Mouse (Mus musculus) macrophage (primary cell): ENCODE measurements around the gene 1810009A15Rik. TPM values are rescaled to one million over a fixed set of nuclear protein-coding genes. Genes with fewer than 3 reads are reported as not detected.

Experiments used
- H3K27ac ChIP-seq: fragments of 350-480 bp; formaldehyde crosslinking; 2 replicates; pipeline ENCODE4 v1.9.0; 2021
- H3K36me3 ChIP-seq: fragments of 350-480 bp; formaldehyde crosslinking; 2 replicates; pipeline ENCODE4 v1.9.0; 2021; ENCODE audit errors: inconsistent target
- H3K4me3 ChIP-seq: fragments of 350-480 bp; formaldehyde crosslinking; 2 replicates; pipeline ENCODE4 v1.9.0; 2021; ENCODE audit errors: inconsistent target
- H3K79me2 ChIP-seq: fragments of 350-480 bp; formaldehyde crosslinking; 2 replicates; pipeline ENCODE4 v1.9.0; 2021; ENCODE audit errors: inconsistent target
- WGBS: methylation state at CpG from one replicate; pipeline ENCODE4 v1.1.7; 2026; ENCODE audit warnings: inconsistent platforms; ENCODE audit not compliant: missing documents; 5-methylcytosine and 5-hydroxymethylcytosine counted together
- polyA plus RNA-seq: library from polyadenylated mRNA; stranded (reverse); fragments of 250-400 nt; gene quantifications from 3 replicates; pipeline ENCODE4 v1.2.4, GENCODE M21; 2018; ENCODE audit warnings: inconsistent platforms
- total RNA-seq, 78 experiments: library from RNA; depleted of rRNA; stranded (reverse); fragments of 250-400 nt; gene quantifications; 1 replicate in 9 of 78; 2 replicates in 24 of 78; 3 replicates in 43 of 78; 4 replicates in 2 of 78; pipeline ENCODE4 v1.2.4; 2018; ENCODE audit warnings: inconsistent platforms in 56 of 78

Gene 1810009A15Rik
- total RNA-seq (2018; cell fraction: chromatin; rRNA removed): 10 to 100 TPM in 16 of 26 experiments, 1 to 10 TPM in 10; 3.4 to 31.2 (median 12.0) TPM
- total RNA-seq (2018; cell fraction: cytosol; rRNA removed): 10 to 100 TPM; 26.5 to 65.8 (median 48.7) TPM
- total RNA-seq (2018; cell fraction: nucleus; rRNA removed): 10 to 100 TPM in 19 of 26 experiments, 1 to 10 TPM in 7; 2.6 to 31.2 (median 14.8) TPM
- 48.2 to 79.8 TPM (median 50.8 TPM) in 3 replicates for polyA plus RNA-seq

- Histone ChIP-seq H3K79me2 (peaks cover 27% of the 10 kb centered on the region), H3K27ac (peak within 1 kb of the TSS; percentile 70), H3K36me3 (no peaks in the 10 kb centered on the region), H3K4me3 (peak within 1 kb of the TSS; percentile 85)
- WGBS: 1% methylated on average over 58 of the region's 58 CpGs
Measured at GRCm38 (mm10) chr19:8888511-8889385, at the start of gene 1810009A15Rik, which contains the start of gene Gm49416. TSS of gene 1810009A15Rik (plus strand) at chr19:8888853. TSS of gene Gm49416 (plus strand) at chr19:8888926.

- H3K27ac ChIP-seq: peak within 1 kb of the TSS; percentile 34; the same call in 1 of the 2 replicates
- WGBS: 96% methylated on average over 11 of the region's 11 CpGs
- peak within 1 kb of the TSS; percentile 39 for H3K4me3 ChIP-seq
- H3K79me2 ChIP-seq: peaks cover 11% of the 10 kb centered on the region; the same call in 1 of the 2 replicates
- peaks cover 7% of the 10 kb centered on the region; the same call in 1 of the 2 replicates for H3K36me3 ChIP-seq
Measured at GRCm38 (mm10) chr19:8839103-8839907, 49.3 kb upstream of the 1810009A15Rik start, which contains the start of gene Gng3. TSS of gene Gng3 (minus strand) at chr19:8839194.

GRCm38 (mm10) chr19:8839908-8840791 lies 48.5 kb upstream of the 1810009A15Rik start:
- H3K36me3 ChIP-seq: no peaks in the 10 kb centered on the region
- H3K79me2 ChIP-seq: peaks cover 11% of the 10 kb centered on the region; the same call in 1 of the 2 replicates
- peak overlapping the region; percentile 46 for H3K27ac ChIP-seq
- WGBS: 30% methylated on average over 29 of the region's 29 CpGs
- H3K4me3 ChIP-seq: peak overlapping the region; percentile 54

- Histone ChIP-seq H3K36me3 (peaks cover 4% of the 10 kb centered on the region), H3K79me2 (peaks cover 11% of the 10 kb centered on the region; the same call in 1 of the 2 replicates), H3K27ac (peak overlapping the region; percentile 46), H3K4me3 (peak overlapping the region; percentile 54)
- WGBS: 88% methylated on average over 7 of the region's 7 CpGs
Measured at GRCm38 (mm10) chr19:8841012-8841411, 47.6 kb upstream of the 1810009A15Rik start.

- Histone ChIP-seq H3K4me3 (no peak overlapping the region), H3K27ac (0 out of 2 replicates have a peak overlapping the region, but pooled peaks have one; percentile 25), H3K79me2 (peaks cover 11% of the 10 kb centered on the region; the same call in 1 of the 2 replicates), H3K36me3 (peaks cover 23% of the 10 kb centered on the region)
- WGBS: 31% methylated on average over 6 of the region's 6 CpGs
Measured at GRCm38 (mm10) chr19:8842961-8843360, 45.7 kb upstream of the 1810009A15Rik start.

- Histone ChIP-seq H3K4me3 (no peak overlapping the region), H3K36me3 (peaks cover 27% of the 10 kb centered on the region), H3K79me2 (peaks cover 11% of the 10 kb centered on the region; the same call in 1 of the 2 replicates), H3K27ac (peak overlapping the region; percentile 32; the same call in 1 of the 2 replicates)
- WGBS: 39% methylated on average over 5 of the region's 5 CpGs
Measured at GRCm38 (mm10) chr19:8844371-8845129, 44.1 kb upstream of the 1810009A15Rik start.

GRCm38 (mm10) chr19:8848356-8848755 lies 40.3 kb upstream of the 1810009A15Rik start:
- WGBS: 96% methylated on average over 5 of the region's 5 CpGs
- Histone ChIP-seq H3K27ac (no peak overlapping the region), H3K4me3 (no peak overlapping the region), H3K79me2 (no peaks in the 10 kb centered on the region), H3K36me3 (peaks cover 27% of the 10 kb centered on the region)

GRCm38 (mm10) chr19:8850402-8850901 lies 38.2 kb upstream of the 1810009A15Rik start, which contains the start of gene Lrrn4cl:
TSS of gene Lrrn4cl (plus strand) at chr19:8850768.
- no peak within 1 kb of the TSS for H3K27ac ChIP-seq
- WGBS: 65% methylated on average over 6 of the region's 7 CpGs
- H3K4me3 ChIP-seq: no peak within 1 kb of the TSS
- no peaks in the 10 kb centered on the region for H3K79me2 ChIP-seq
- peaks cover 27% of the 10 kb centered on the region for H3K36me3 ChIP-seq

GRCm38 (mm10) chr19:8851639-8852038 lies 37.0 kb upstream of the 1810009A15Rik start:
- Histone ChIP-seq H3K27ac (no peak overlapping the region), H3K36me3 (peaks cover 17% of the 10 kb centered on the region), H3K79me2 (no peaks in the 10 kb centered on the region), H3K4me3 (no peak overlapping the region)
- 84% methylated on average over 7 of the region's 7 CpGs for WGBS

- WGBS: 85% methylated on average over 10 of the region's 10 CpGs
- H3K27ac ChIP-seq: no peak overlapping the region
- no peaks in the 10 kb centered on the region for H3K79me2 ChIP-seq
- peaks cover 10% of the 10 kb centered on the region for H3K36me3 ChIP-seq
- no peak overlapping the region for H3K4me3 ChIP-seq
Measured at GRCm38 (mm10) chr19:8852236-8852928, 36.3 kb upstream of the 1810009A15Rik start.

GRCm38 (mm10) chr19:8853117-8853516 lies 35.5 kb upstream of the 1810009A15Rik start:
- Histone ChIP-seq H3K4me3 (no peak overlapping the region), H3K27ac (no peak overlapping the region), H3K36me3 (peaks cover 5% of the 10 kb centered on the region), H3K79me2 (no peaks in the 10 kb centered on the region)
- 100% methylated on average over 2 of the region's 3 CpGs for WGBS

GRCm38 (mm10) chr19:8857689-8858088 lies 31.0 kb upstream of the 1810009A15Rik start:
- 42% methylated on average over 4 of the region's 4 CpGs for WGBS
- no peak overlapping the region for H3K4me3 ChIP-seq
- H3K27ac ChIP-seq: no peak overlapping the region
- no peaks in the 10 kb centered on the region for H3K36me3 ChIP-seq
- H3K79me2 ChIP-seq: no peaks in the 10 kb centered on the region
